Mouse (Mus musculus) limb, embryonic 14.5 days (tissue): ENCODE data around the gene Ldhb. TPM values are rescaled to one million over a fixed set of nuclear protein-coding genes. Genes with fewer than 3 reads are reported as not detected.

Experiments
- ATAC-seq: fragments of 200-750 bp; cut with Nextera tagmentation; 2 replicates; pipeline ENCODE4 v1.8.0; 2017; ENCODE audit warnings: low read depth, moderate number of reproducible peaks, moderate TSS enrichment; ENCODE audit not compliant: low FRiP score
- DNase-seq: peaks from one replicate; pipeline ENCODE4 v3.0.0-alpha.2; 2015; ENCODE audit warnings: low spot score
- H3K27ac ChIP-seq: fragments of 300-500 bp; sonication (generic); replicated peaks from 2 replicates; pipeline ENCODE4 v1.5.1; 2014; ENCODE audit warnings: low read depth, mild to moderate bottlenecking, low read length, moderate library complexity, mixed read lengths
- H3K27me3 ChIP-seq: fragments of 300-500 bp; sonication (generic); 2 replicates; pipeline ENCODE4 v1.6.1; 2014; ENCODE audit warnings: low read length, mixed read lengths; ENCODE audit not compliant: control insufficient read depth, insufficient read depth
- H3K36me3 ChIP-seq: fragments of 300-500 bp; sonication (generic); 2 replicates; pipeline ENCODE4 v1.6.1; 2014; ENCODE audit warnings: mild to moderate bottlenecking, low read length, moderate library complexity, mixed read lengths; ENCODE audit not compliant: control insufficient read depth, insufficient read depth
- H3K4me1 ChIP-seq: fragments of 300-500 bp; sonication (generic); 2 replicates; pipeline ENCODE4 v1.6.1; 2014; ENCODE audit warnings: antibody characterized with exemption, low read length, mixed read lengths; ENCODE audit not compliant: control insufficient read depth, insufficient read depth
- H3K4me2 ChIP-seq: fragments of 300-500 bp; sonication (generic); replicated peaks from 2 replicates; pipeline ENCODE4 v1.6.1; 2014; ENCODE audit warnings: low read depth, mild to moderate bottlenecking, low read length, moderate library complexity; ENCODE audit not compliant: severe bottlenecking
- H3K4me3 ChIP-seq: fragments of 300-500 bp; sonication (generic); replicated peaks from 2 replicates; pipeline ENCODE4 v1.5.1; 2014; ENCODE audit warnings: low read length
- H3K9ac ChIP-seq: fragments of 300-500 bp; sonication (generic); 2 replicates; pipeline ENCODE4 v1.6.1; 2014; ENCODE audit warnings: mild to moderate bottlenecking, low read depth, low read length, moderate library complexity; ENCODE audit not compliant: severe bottlenecking
- H3K9me3 ChIP-seq: fragments of 300-500 bp; sonication (generic); 2 replicates; pipeline ENCODE4 v1.6.1; 2016; ENCODE audit warnings: low read length; ENCODE audit not compliant: control insufficient read depth
- POLR2A ChIP-seq: fragments of 200-500 bp; IDR thresholded peaks from 2 replicates; pipeline ENCODE4 v1.8.0; 2012; ENCODE audit warnings: inconsistent platforms, mild to moderate bottlenecking, moderate library complexity, borderline replicate concordance; ENCODE audit not compliant: insufficient read depth, insufficient read length; ENCODE audit errors: extremely low read depth
- WGBS: fragments of 180-500 bp; shearing (Covaris S2); extraction: QIAGEN DNeasy Blood & Tissue Kit; methylation state at CpG from one replicate; pipeline ENCODE4 v1.1.7; 2014; 5-methylcytosine and 5-hydroxymethylcytosine counted together
- polyA plus RNA-seq, 2 experiments: library from polyadenylated mRNA; depleted of rRNA in 1 of 2; stranded (reverse) in 1 of 2; unstranded in 1 of 2; fragments of >200 nt; fragmentation: Nextera tagmentation in 1 of 2; extraction: Ambion mirVana in 1 of 2; gene quantifications; 2 replicates each; pipeline versions ENCODE4 v1.2.1 to v1.2.3; 2012 to 2014

Gene Ldhb
- polyA plus RNA-seq, 2 experiments: 178 to 229 TPM

DNA sequence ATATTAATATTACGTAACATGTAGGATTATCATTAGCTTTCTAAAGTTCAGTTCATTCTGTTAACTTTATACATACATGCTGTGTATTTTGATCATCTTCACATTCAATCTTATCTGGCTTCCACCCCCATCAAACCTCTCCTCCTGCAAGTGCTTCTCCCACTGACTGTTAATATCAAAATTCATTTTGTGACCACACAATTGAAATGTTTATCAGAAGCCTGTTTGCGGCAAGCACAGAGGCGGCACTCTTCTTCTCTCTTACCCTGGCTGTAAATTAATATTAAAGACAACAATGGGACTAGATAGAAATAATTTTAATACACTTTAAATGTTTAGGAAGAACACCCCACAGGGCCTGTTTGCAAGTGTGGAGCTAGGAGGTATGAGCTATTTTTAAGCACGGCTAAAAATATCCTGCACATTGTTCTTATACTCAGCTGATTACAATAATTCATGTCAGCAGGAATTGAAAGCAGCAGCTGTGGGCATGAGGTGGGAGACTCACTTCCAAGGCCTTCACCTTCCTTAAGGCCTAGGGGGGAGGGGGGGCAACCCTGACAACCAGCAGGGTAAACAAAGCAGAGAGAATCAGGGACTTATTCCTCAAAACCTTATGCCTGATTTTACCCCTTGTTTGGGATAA, 22.2 kb downstream of the Ldhb start:
- Histone ChIP-seq H3K9ac (no peak overlapping the region), H3K4me3 (no peak overlapping the region), H3K4me2 (no peak overlapping the region), H3K36me3 (peaks cover 33% of the 10 kb centered on the region; the same call in 1 of the 2 replicates), H3K4me1 (no peaks in the 10 kb centered on the region), H3K27ac (no peak overlapping the region), H3K27me3 (no peaks in the 10 kb centered on the region), H3K9me3 (0 out of 2 replicates have a peak, but pooled peaks cover 4% of the 10 kb centered on the region)
- WGBS: 87% methylated on average over 4 of the region's 4 CpGs
- TF ChIP-seq POLR2A: no peak
- DNase-seq (no peak), ATAC-seq (no peak)

DNA sequence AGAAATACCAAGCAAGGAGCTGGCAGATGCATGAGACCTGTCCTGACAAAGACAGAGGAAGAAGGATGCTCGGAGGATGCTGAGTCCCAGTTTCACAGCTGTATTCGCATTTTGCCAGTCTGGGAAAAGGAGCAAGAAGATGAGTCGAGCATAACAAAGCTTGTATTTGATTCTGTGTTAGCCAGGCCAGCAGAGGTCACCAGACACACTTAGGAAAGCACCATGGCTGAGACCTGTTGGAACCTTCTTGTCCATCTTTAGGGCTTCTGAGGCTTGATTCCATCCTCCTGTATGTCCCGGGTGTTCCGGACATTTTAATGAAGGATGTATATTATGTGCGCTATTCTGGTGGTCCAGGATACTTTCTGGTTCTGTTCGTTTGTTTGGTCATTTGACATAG, 30.5 kb downstream of the Ldhb start:
- ATAC-seq (no peak), DNase-seq (no peak)
- no peaks in the 10 kb centered on the region for H3K9me3 ChIP-seq
- H3K4me3 ChIP-seq: no peak overlapping the region
- H3K4me1 ChIP-seq: no peaks in the 10 kb centered on the region
- no peaks in the 10 kb centered on the region for H3K27me3 ChIP-seq
- no peak for TF ChIP-seq POLR2A
- 77% methylated on average over 7 of the region's 7 CpGs for WGBS
- H3K4me2 ChIP-seq: no peak overlapping the region
- H3K36me3 ChIP-seq: no peaks in the 10 kb centered on the region
- no peak overlapping the region for H3K9ac ChIP-seq
- H3K27ac ChIP-seq: no peak overlapping the region

DNA sequence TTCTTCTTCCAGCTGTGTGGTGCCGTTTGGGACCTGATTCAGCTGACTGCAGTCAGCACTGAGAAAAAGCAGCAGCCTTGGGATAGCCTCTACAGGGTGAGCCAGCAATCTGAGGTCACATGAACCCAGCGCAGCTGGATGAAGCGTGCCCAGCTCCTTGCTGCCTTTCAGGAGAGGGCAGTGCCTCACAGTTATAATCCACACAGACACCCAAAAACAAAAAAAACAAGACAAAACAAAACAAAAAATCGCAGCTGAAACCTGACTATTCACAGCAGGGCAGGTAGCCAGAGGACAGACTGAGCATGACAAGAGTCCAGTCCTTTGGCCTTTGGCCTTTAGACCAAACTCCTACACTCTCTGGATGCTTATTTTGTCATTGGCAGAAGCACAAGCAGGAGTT, 35.0 kb downstream of the Ldhb start, which contains the start of gene Gys2:
Gene Gys2, minus strand, starts transcription at position 309 of the 403 bp plus-strand sequence.
- no peak within 1 kb of the TSS for H3K9ac ChIP-seq
- DNase-seq (no peak), ATAC-seq (no peak)
- TF ChIP-seq POLR2A: no peak
- no peak within 1 kb of the TSS for H3K4me3 ChIP-seq
- H3K4me2 ChIP-seq: no peak within 1 kb of the TSS
- H3K36me3 ChIP-seq: no peaks in the 10 kb centered on the region
- no peaks in the 10 kb centered on the region for H3K27me3 ChIP-seq
- H3K4me1 ChIP-seq: no peaks in the 10 kb centered on the region
- H3K9me3 ChIP-seq: no peaks in the 10 kb centered on the region
- no peak within 1 kb of the TSS for H3K27ac ChIP-seq
- WGBS: 62% methylated on average over 4 of the region's 4 CpGs

DNA sequence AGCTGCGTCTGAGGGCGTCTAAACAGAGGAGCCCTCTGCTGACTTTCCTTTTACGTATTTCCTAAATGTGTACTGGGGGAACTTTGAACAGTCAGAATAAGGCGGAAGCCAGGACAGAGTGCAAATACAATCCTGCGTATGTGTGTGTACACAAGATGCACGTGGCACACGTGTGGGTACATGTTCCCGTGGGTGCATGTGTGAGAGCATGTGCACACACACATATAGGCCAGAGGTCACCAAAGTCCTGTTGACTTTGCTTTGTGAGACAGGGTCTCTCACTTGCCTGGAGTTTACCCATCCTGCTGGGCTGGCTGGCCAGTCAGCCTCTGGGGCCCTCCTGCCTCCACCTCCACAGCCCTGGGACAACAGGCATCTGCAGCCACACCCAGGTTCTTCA, 36.6 kb downstream of the Ldhb start:
- Histone ChIP-seq H3K4me2 (no peak overlapping the region), H3K9ac (no peak overlapping the region), H3K4me3 (no peak overlapping the region), H3K27ac (no peak overlapping the region), H3K9me3 (no peaks in the 10 kb centered on the region), H3K36me3 (no peaks in the 10 kb centered on the region), H3K4me1 (0 out of 2 replicates have a peak, but pooled peaks cover 2% of the 10 kb centered on the region), H3K27me3 (no peaks in the 10 kb centered on the region)
- TF ChIP-seq POLR2A: no peak
- no peak for ATAC-seq
- DNase-seq: no peak
- 77% methylated on average over 8 of the region's 8 CpGs for WGBS

DNA sequence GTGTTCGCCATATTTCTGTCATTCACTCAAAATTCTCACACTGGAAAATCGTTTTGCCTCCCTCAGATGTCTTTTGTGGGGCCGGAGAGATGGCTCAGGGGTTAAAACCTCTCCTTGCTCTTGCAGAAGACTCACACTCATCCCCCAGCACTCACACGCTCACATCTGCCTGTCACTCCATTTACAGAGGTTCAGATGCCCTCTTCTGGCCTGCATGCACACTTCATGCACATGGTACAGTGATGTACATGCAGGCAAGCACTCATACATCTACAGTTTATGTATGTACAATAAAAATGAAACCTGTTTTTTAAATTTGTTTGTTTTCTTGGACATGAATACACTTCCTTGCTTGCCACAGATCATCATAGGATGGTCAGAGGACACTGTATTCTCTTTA, 38.2 kb downstream of the Ldhb start:
- no peaks in the 10 kb centered on the region for H3K27me3 ChIP-seq
- DNase-seq (no peak), ATAC-seq (no peak)
- no peak overlapping the region for H3K4me2 ChIP-seq
- H3K4me1 ChIP-seq: 0 out of 2 replicates have a peak, but pooled peaks cover 2% of the 10 kb centered on the region
- WGBS: 53% methylated on average over 4 of the region's 4 CpGs
- no peaks in the 10 kb centered on the region for H3K36me3 ChIP-seq
- H3K9me3 ChIP-seq: no peaks in the 10 kb centered on the region
- no peak overlapping the region for H3K4me3 ChIP-seq
- no peak for TF ChIP-seq POLR2A
- H3K27ac ChIP-seq: no peak overlapping the region
- H3K9ac ChIP-seq: no peak overlapping the region
